Mouse (Mus musculus) midbrain, embryonic 12.5 days (tissue): ENCODE results near the gene Scarf1. TPM values are rescaled to one million over a fixed set of nuclear protein-coding genes. Genes with fewer than 3 reads are reported as not detected.

Experiments used
- ATAC-seq: fragments of 200-750 bp; cut with Nextera tagmentation; 2 replicates; pipeline ENCODE4 v1.8.0; 2017; ENCODE audit warnings: low read depth, moderate TSS enrichment, moderate library complexity; ENCODE audit not compliant: low FRiP score
- H3K27ac ChIP-seq: fragments of 300-500 bp; sonication (generic); replicated peaks from 2 replicates; pipeline ENCODE4 v1.5.1; 2016; ENCODE audit warnings: mild to moderate bottlenecking
- H3K27me3 ChIP-seq: fragments of 300-500 bp; sonication (generic); 2 replicates; pipeline ENCODE4 v1.6.1; 2016; ENCODE audit warnings: mild to moderate bottlenecking
- H3K36me3 ChIP-seq: fragments of 300-500 bp; sonication (generic); 2 replicates; pipeline ENCODE4 v1.6.1; 2016
- H3K4me1 ChIP-seq: fragments of 300-500 bp; sonication (generic); 2 replicates; pipeline ENCODE4 v1.6.1; 2016
- H3K4me2 ChIP-seq: fragments of 300-500 bp; sonication (generic); replicated peaks from 2 replicates; pipeline ENCODE4 v1.6.1; 2016; ENCODE audit warnings: mild to moderate bottlenecking, moderate library complexity
- H3K4me3 ChIP-seq: fragments of 300-500 bp; sonication (generic); 2 replicates; pipeline ENCODE4 v1.5.1; 2016; ENCODE audit warnings: mild to moderate bottlenecking
- H3K9ac ChIP-seq: fragments of 300-500 bp; sonication (generic); replicated peaks from 2 replicates; pipeline ENCODE4 v1.6.1; 2016; ENCODE audit warnings: mild to moderate bottlenecking, moderate library complexity
- H3K9me3 ChIP-seq: fragments of 300-500 bp; sonication (generic); 2 replicates; pipeline ENCODE4 v1.6.1; 2016; ENCODE audit warnings: mild to moderate bottlenecking
- WGBS: fragments of 180-500 bp; shearing (Covaris S2); methylation state at CpG from one replicate; pipeline ENCODE4 v1.1.7; 2016; 5-methylcytosine and 5-hydroxymethylcytosine counted together
- polyA plus RNA-seq: library from polyadenylated mRNA; unstranded; fragments of >200 nt; fragmentation: Nextera tagmentation; extraction: Ambion mirVana; gene quantifications from 2 replicates; pipeline ENCODE4 v1.2.1, GENCODE M21; 2016

The Scarf1 gene
- polyA plus RNA-seq, 1 experiment from 2014 or later = 4.7 TPM

DNA sequence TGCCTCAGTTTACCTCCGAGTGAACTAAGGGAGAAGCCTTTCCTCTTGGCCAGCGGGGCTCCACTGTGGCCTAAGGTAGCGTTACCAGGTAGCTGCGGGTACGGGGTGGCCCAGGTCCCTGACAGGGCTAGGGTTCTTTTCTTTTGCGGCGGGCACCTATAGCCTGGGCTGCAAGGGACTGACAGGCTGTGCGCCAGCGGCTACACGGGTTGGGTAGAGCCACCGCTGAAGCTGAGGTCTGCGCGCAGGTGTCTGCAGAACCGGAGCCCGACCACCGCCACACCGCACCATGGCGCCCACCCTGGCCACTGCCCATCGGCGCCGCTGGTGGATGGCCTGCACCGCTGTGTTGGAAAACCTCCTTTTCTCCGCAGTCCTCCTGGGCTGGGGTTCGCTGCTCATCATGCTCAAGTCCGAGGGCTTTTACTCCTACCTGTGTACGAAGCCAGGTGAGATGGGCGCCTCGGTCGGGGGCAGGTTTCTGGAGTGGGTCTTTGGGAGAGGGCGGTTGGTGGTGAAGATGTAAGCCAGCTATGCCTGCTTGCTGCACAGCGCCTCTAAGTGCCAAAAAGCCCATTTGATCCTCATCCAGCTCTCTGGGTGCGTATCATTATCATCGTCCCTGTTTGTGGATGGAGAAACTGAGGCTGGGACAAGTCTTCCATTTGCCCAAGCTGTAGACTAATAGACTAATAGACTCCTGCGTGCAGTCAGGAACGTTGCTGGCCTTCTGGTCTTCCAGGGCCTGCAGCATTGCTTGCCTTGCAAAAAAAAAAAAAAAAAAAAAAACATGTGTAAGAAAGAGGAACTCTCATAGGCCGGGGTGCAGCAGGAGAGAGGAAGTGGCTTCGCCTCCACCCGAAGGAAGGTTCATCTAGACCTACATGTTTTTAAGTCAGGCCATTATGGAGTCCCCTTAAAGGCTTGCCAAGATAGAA, 19.3 kb downstream of the Scarf1 start:
- H3K36me3 ChIP-seq = no peaks in the 10 kb centered on the region
- peaks cover 16% of the 10 kb centered on the region for H3K4me1 ChIP-seq
- WGBS = 14% methylated on average over 38 of the region's 38 CpGs
- no peaks in the 10 kb centered on the region; the same call in 1 of the 2 replicates for H3K27me3 ChIP-seq
- peak overlapping the region; percentile 92 for H3K9ac ChIP-seq
- peak overlapping the region; percentile 94 for H3K27ac ChIP-seq
- ATAC-seq = peak; percentile 27
- no peaks in the 10 kb centered on the region for H3K9me3 ChIP-seq
- H3K4me2 ChIP-seq = peak overlapping the region; percentile 88
- H3K4me3 ChIP-seq = peak overlapping the region; percentile 69

DNA sequence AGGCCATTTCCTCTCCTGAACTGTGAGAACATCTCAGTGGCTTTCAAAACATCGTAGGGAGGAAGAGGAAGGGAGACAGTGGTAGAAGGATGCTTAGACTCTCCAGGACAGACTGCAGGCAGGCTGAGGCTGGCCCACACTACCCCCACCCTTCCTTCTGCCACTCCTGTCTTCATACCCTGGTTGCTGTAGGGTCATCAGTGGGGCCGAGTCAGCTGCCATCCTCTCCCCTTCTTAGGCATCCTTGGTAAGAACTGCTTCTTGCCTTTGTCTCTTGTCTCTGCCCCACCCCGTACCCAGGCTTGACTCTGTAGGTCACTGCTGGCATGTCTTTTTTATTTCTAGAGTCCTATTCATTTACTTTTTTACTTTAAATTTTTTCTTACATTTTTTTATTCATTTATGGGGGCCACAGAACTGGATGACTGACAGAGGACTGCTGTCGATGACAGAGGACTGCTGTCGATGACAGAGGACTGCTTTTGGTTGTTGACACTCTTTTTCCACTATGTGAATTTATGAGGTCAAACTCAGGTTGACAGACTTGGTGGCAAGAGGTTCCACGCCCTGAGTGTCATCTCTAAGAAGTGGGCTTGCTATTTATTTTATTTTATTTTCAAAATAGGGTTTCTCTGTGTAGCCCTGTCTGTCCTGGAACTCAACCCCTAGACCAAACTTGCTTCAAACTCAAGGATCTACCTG, 20.1 kb downstream of the Scarf1 start:
- H3K27ac ChIP-seq = no peak overlapping the region

DNA sequence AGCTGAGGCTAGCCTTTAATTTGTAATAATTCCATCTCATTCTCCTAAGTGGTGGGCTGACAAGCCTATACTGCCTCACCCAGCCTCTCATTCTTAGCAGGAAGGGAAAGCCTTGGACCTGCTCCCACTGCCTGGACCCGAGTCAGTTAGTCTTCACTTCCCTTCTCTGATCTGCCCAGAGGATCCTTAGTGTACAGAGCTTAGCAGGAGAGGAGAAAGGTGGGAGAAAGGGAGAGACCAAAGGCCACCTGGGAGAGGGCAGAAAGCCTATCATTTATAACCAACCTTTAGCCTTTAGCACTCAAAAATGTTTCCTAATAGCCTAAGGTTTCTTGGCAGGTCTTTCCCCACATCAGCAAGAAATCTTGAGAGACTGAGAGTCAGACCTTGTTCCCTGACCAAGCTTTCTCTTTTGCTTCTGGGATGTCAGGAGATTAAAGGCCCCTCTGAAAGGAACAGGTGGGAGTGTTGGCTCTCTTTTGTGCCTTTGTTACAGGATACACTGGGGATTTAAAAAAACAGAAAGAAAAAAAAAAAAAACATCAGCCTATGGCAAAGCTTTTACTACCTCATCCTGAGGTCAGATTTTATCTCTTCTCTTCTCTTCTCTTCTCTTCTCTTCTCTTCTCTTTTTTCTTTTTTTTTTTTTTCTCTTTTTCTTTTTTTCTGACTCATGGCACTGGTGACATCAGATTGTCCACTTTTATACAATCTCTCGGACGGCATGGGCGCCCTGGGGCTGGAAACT, 21.1 kb downstream of the Scarf1 start:
- Histone ChIP-seq H3K27ac (no peak overlapping the region), H3K4me1 (peaks cover 26% of the 10 kb centered on the region), H3K9ac (no peak overlapping the region), H3K36me3 (no peaks in the 10 kb centered on the region), H3K27me3 (no peaks in the 10 kb centered on the region; the same call in 1 of the 2 replicates), H3K9me3 (no peaks in the 10 kb centered on the region), H3K4me2 (no peak overlapping the region), H3K4me3 (no peak overlapping the region)
- 55% methylated on average over 4 of the region's 4 CpGs for WGBS
- no peak for ATAC-seq

More for the DNA sequence above, 20.1 kb downstream of the Scarf1 start:
- 86% methylated on average over 6 of the region's 6 CpGs for whole genome bisulfite sequencing
- no peaks in the 10 kb centered on the region; the same call in 1 of the 2 replicates for H3K27me3 ChIP-seq
- H3K4me1 ChIP-seq = peaks cover 24% of the 10 kb centered on the region
- ATAC-seq = no peak
- peak overlapping the region; percentile 34; the same call in 1 of the 2 replicates for H3K9ac ChIP-seq
- H3K36me3 ChIP-seq = no peaks in the 10 kb centered on the region
- H3K4me3 ChIP-seq = peak overlapping the region; percentile 69
- H3K9me3 ChIP-seq = no peaks in the 10 kb centered on the region
- peak overlapping the region; percentile 88 for H3K4me2 ChIP-seq

DNA sequence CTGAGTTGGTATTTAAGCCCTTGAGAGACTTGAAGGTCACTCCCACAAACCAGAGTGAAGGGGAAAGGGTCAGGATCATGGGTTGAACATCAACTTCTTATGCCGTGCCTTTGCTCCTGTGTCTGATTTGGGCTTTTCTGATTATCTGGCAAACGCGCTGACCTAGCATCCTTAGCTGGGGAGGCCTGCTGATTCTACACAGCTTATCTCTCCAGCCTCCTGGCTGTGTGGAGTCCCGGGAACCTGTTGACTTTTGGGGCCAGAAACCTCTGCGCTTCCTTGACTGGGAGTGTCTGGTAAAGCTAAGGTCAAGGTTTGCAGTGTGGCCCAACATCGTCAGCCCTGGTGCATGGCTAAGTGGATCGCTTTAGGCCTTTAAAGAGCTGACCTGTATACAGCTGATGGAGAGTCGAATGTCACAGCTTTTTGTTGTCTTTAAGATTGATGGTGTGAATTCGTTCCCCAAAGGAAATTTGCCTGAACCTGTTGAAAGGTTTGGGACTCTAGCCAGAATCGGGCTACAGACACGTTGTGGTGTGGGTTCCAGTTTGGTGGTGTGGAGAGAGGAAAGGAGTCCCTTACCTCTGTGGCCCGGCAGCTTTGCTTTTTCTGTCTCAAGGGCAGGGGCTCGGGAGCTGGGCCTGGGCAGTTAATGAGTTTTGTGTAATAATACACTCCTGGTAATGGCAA, 21.9 kb downstream of the Scarf1 start:
- H3K4me2 ChIP-seq = no peak overlapping the region
- H3K4me1 ChIP-seq = peaks cover 26% of the 10 kb centered on the region
- H3K9ac ChIP-seq = 0 out of 2 replicates have a peak overlapping the region, but pooled peaks have one; percentile 7
- no peak overlapping the region for H3K4me3 ChIP-seq
- WGBS = 69% methylated on average over 13 of the region's 13 CpGs
- no peaks in the 10 kb centered on the region; the same call in 1 of the 2 replicates for H3K27me3 ChIP-seq
- ATAC-seq = no peak
- H3K27ac ChIP-seq = no peak overlapping the region
- H3K9me3 ChIP-seq = no peaks in the 10 kb centered on the region
- no peaks in the 10 kb centered on the region for H3K36me3 ChIP-seq

DNA sequence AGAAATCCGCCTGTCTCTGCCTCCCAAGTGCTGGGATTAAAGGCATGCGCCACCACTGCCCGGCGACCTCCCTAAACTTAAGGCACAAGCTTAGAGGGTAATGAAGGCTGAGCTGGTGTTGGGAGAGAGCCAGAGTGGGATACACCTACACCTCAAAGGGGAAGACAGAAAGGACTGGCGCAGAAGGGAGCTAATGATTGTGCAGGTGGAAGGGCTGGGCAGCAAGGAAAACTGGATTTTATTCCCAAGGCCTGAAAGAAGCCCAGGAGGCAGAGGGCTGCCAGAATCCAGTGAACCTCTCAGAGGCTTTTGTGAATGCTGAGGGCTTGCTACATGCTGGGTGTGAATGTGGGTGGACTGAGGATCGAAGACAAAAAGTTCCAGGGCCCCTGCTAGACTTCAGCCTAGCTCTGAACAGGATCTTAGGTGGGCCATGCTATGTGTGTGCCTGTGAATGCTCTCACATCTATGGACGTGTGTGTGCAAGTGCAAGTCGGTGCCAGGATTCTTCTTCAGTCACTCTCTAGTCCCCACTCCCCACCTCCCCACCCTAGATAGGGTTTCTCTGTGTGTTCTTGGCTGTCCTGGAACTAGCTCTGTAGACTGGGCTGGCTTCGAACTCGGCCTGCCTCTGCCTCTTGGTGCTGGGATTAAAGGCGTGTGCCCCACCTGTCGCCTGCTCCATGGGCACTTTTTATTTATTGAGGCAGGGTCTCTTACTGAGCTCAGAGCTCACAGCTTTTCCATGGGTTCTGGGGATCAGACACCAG, 23.1 kb downstream of the Scarf1 start:
- Histone ChIP-seq H3K36me3 (no peaks in the 10 kb centered on the region), H3K9me3 (no peaks in the 10 kb centered on the region), H3K27me3 (no peaks in the 10 kb centered on the region; the same call in 1 of the 2 replicates), H3K4me1 (peaks cover 26% of the 10 kb centered on the region), H3K4me2 (no peak overlapping the region), H3K4me3 (no peak overlapping the region), H3K27ac (no peak overlapping the region), H3K9ac (no peak overlapping the region)
- 87% methylated on average over 12 of the region's 12 CpGs for WGBS
- ATAC-seq = no peak

DNA sequence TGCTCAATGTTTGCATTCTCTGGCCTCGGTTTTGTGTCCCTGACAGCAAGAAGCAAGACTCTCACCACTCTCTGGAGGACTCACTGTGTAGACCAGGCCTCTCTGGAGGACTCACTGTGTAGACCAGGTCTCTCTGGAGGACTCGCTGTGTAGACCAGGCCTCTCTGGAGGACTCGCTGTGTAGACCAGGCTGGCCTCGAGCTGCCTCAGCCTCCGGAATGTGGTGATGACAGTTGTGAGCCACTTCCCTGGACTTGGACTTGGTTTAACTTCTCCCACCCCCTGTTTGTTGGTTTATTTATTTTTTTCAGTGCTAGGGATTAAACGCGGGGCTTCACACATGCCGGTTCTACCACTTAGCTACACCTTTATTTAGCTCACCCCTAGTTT, 23.7 kb downstream of the Scarf1 start:
- Histone ChIP-seq H3K9ac (no peak overlapping the region), H3K27ac (no peak overlapping the region), H3K4me1 (peaks cover 25% of the 10 kb centered on the region), H3K36me3 (no peaks in the 10 kb centered on the region), H3K9me3 (no peaks in the 10 kb centered on the region), H3K27me3 (no peaks in the 10 kb centered on the region; the same call in 1 of the 2 replicates), H3K4me2 (no peak overlapping the region), H3K4me3 (no peak overlapping the region)
- 87% methylated on average over 8 of the region's 8 CpGs for WGBS
- no peak for ATAC-seq

DNA sequence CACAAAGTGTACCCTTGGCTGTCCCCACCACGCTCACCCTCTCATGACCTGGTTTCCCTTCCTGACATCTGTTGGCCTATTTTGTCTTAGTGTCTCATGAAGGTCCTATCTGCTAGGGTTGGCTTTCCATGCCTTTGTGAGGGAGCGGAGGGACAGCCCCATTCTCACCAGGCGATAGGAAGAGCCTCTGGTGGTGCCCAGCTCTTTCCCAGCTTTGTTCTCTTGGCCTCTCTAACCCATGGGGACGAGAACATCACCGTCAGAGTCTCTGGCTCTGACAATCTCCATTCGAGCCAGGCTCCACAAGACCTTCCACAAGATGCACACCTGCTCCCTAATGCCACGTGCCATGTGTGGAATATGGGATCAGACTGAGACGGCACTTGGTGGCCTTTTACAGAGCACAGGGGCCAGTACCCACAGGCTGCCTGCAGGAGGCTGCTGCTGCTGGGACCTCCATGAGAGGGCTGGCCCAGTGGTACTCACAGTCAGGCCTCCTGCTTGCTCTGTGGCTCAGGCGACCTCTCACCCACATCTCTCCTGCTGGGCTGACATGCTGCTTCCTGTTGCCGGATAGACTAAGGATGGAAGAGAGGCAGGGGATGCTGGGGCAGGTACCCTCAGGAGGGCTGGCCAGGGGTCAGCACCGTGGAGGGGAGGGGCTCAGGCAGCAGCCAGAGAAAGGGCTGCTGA, 24.3 kb downstream of the Scarf1 start:
- Histone ChIP-seq H3K27ac (0 out of 2 replicates have a peak overlapping the region, but pooled peaks have one; percentile 1), H3K4me2 (no peak overlapping the region), H3K9me3 (no peaks in the 10 kb centered on the region), H3K4me1 (peaks cover 19% of the 10 kb centered on the region), H3K27me3 (no peaks in the 10 kb centered on the region), H3K9ac (no peak overlapping the region), H3K36me3 (no peaks in the 10 kb centered on the region), H3K4me3 (no peak overlapping the region)
- no peak for ATAC-seq
- 43% methylated on average over 11 of the region's 11 CpGs for WGBS

DNA sequence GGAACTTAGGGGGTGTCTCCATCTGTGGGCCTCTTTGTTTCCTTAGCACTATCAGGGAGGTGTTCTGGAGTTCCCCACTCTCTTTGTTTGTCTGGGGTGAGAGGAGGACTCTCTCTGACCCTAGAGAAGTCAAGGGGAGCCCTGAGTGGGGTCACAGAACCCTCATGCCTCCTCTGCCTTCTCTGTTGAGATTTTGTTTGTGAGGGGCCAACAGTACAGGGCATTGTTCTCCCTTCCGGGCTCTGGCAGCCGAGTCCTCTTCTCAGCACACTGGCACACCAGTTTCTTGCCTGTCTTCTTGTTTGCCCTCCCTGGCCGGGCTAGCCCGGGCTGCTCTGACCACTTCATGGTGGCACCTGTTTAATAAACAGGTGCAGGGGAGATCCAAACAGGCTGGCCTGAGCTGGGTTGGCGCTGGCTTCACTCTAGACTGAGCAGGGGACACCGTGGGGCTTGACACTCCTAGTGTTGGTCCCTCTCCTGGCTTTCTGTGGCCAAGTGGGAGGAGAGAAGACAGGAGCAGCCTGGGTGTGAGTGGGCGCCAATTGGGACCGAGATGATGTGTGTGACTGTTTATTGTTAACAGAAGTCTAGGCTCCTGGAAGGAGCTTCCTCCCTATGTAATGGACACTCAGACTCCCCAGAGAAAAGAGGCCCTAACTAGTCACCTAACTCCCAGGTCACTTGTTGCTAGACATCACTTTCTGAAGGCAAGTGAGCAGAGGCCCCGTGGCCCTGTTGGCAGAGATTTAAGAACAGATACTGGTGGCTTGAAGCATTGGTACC, 25.0 kb downstream of the Scarf1 start:
- no peak overlapping the region for H3K4me3 ChIP-seq
- H3K36me3 ChIP-seq = no peaks in the 10 kb centered on the region
- no peaks in the 10 kb centered on the region for H3K27me3 ChIP-seq
- peak overlapping the region; percentile 22; the same call in 1 of the 2 replicates for H3K27ac ChIP-seq
- no peak overlapping the region for H3K9ac ChIP-seq
- no peak overlapping the region for H3K4me2 ChIP-seq
- no peak for ATAC-seq
- WGBS = 66% methylated on average over 9 of the region's 9 CpGs
- peaks cover 17% of the 10 kb centered on the region for H3K4me1 ChIP-seq
- H3K9me3 ChIP-seq = no peaks in the 10 kb centered on the region

DNA sequence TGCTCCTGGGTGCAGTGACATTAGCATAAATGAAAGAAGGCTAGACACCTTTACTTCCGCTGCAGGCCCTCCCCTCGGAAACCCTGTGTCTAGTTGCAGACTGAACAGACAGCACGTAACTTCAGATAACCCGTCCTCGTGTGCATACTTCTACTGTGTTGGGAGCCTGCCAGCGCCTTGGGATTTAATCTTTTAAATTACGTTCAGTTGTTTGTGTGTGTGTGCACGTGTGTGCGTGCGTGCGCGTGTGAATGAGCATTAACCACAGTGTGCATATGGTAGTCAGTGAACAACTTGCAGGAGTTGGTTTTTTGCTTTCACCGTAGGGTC, 25.6 kb downstream of the Scarf1 start:
- Histone ChIP-seq H3K9ac (no peak overlapping the region), H3K4me1 (peaks cover 17% of the 10 kb centered on the region), H3K9me3 (no peaks in the 10 kb centered on the region), H3K27ac (no peak overlapping the region), H3K36me3 (no peaks in the 10 kb centered on the region), H3K4me3 (no peak overlapping the region), H3K27me3 (no peaks in the 10 kb centered on the region), H3K4me2 (no peak overlapping the region)
- 94% methylated on average over 13 of the region's 13 CpGs for WGBS
- no peak for ATAC-seq

DNA sequence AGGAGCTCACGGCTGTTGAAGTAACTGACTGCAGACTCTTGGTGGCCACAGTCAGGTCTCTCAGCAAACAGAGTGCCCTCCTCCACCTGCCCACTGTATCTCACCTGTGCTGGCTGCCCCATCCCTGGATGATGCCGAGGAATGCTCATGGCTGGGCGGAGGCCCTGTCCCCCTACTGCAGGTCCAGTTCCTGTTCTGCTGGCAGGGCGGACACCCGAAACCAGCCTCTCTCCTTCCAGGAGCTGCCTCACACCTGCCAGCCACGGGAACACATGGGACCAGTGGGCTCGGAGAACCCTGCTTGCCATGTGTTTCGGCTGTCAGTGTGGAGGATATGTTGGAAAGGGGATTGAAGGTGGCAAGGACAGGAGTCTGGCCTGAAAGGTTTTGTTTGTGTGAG, 26.9 kb downstream of the Scarf1 start:
- no peak for ATAC-seq
- Histone ChIP-seq H3K9me3 (no peaks in the 10 kb centered on the region), H3K4me2 (no peak overlapping the region), H3K9ac (no peak overlapping the region), H3K36me3 (no peaks in the 10 kb centered on the region), H3K27ac (no peak overlapping the region), H3K27me3 (no peaks in the 10 kb centered on the region), H3K4me3 (no peak overlapping the region), H3K4me1 (peaks cover 12% of the 10 kb centered on the region; the same call in 1 of the 2 replicates)
- WGBS = 88% methylated on average over 8 of the region's 8 CpGs
